14 mouse cellular contexts compared by ENCODE assay signal in the genomic region with DNA sequence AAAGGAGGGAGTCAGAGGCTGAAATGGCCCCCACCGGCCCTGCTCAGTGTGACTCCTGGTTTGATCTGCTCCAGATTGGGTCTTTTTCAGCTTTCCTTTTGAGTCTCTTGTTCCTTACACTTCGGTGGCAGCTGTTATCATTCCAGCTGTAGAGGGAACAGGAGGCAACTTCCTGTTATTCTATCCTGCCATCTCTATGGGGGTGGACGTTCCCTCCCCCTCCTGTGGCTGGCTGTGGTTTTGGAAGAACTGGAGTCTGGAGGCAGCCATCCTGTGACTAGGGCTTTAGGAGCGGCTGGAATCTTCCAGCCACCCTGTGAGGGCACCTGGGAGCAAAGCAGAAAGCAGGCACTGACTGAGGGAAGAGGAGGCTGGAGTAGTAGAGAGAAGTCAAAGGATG. TPM values are rescaled to one million over a fixed set of nuclear protein-coding genes. Genes with fewer than 3 reads are reported as not detected.
A peak's percentile ranks its signal among the peaks of the same experiment; 100 is the strongest.
DNase-seq lines count a peak whose midpoint lies in the region; ATAC-seq lines count a peak whose summit lies in the region.
"Had no signal": no experiment of that assay in that cellular context is flagged by ENCODE, and none has a peak within 500 bp of the region (broad histone marks: within the 10 kb centered on the region; RNA-seq: fewer than 3 reads in every experiment).

No protein-coding gene starts in this region.

- H3K4me3 ChIP-seq in kidney, embryonic 16.5 days (ENCODE audit: low read length) = no peak overlapping the region
- H3K4me3 ChIP-seq: lung, embryonic 15.5 days; neural tube, embryonic 13.5 days; stomach, embryonic 15.5 days had no signal

- no peak overlapping the region for H3K4me2 ChIP-seq in kidney, embryonic 16.5 days (replicated peaks; ENCODE audit: low read depth, low read length)
- H3K4me2 ChIP-seq: lung, embryonic 15.5 days; neural tube, embryonic 13.5 days; stomach, embryonic 15.5 days had no signal

- peaks cover 27% of the 10 kb centered on the region for H3K4me1 ChIP-seq in kidney, embryonic 16.5 days (ENCODE audit: insufficient read depth, low read length)
- H3K4me1 ChIP-seq: stomach, embryonic 15.5 days had no signal

- H3K9me3 ChIP-seq in kidney, embryonic 16.5 days (ENCODE audit: low read length) = no peaks in the 10 kb centered on the region
- H3K9me3 ChIP-seq: lung, embryonic 15.5 days; neural tube, embryonic 13.5 days; stomach, embryonic 15.5 days had no signal

- WGBS in kidney, embryonic 16.5 days = 15% methylated on average over 4 of the region's 4 CpGs

- intact Hi-C loops in heart, postnatal 25 days (cut with DNase I) = loop anchor here (5.0 kb wide), 1 partner anchor 47 kb away; no protein-coding TSS in a partner anchor

- peak overlapping the region; percentile 65; the same call in 1 of the 2 replicates for H3K27ac ChIP-seq in kidney, embryonic 16.5 days (ENCODE audit: low read length)
- H3K27ac ChIP-seq: lung, embryonic 15.5 days; neural tube, embryonic 13.5 days; stomach, embryonic 15.5 days had no signal

- H3K36me3 ChIP-seq in kidney, embryonic 16.5 days (ENCODE audit: insufficient read depth, low read length) = no peaks in the 10 kb centered on the region
- H3K36me3 ChIP-seq: lung, embryonic 15.5 days; neural tube, embryonic 13.5 days; stomach, embryonic 15.5 days had no signal

- DNase-seq in heart, adult 11 months = peak; percentile 95
- DNase-seq in heart, postnatal 25 days (ENCODE audit: low spot score) = no peak
- DNase-seq in 3134 (ENCODE audit: extremely low read depth, insufficient read length, low spot score) = peak; percentile 81
- peak; percentile 48 for DNase-seq in embryo, embryonic 10.5 days (ENCODE audit: low spot score)
- no peak for DNase-seq in cerebellum, adult 9-11 months
- no peak for DNase-seq in spleen, postnatal 4 days (ENCODE audit: low spot score in 2 of 2)
- no peak for DNase-seq in frontal cortex, postnatal 25 days (ENCODE audit: low spot score in 2 of 2)
- DNase-seq: adrenal gland, postnatal 36 days had no signal

- ATAC-seq in kidney, embryonic 16.5 days (ENCODE audit: low FRiP score, low TSS enrichment) = no peak

- peak overlapping the region; percentile 31; the same call in 1 of the 2 replicates for H3K9ac ChIP-seq in kidney, embryonic 16.5 days (replicated peaks; ENCODE audit: low read length)
- H3K9ac ChIP-seq: lung, embryonic 15.5 days; neural tube, embryonic 13.5 days; stomach, embryonic 15.5 days had no signal

- H3K27me3 ChIP-seq in kidney, embryonic 16.5 days (ENCODE audit: insufficient read depth, low read length) = no peaks in the 10 kb centered on the region
- H3K27me3 ChIP-seq: CH12.LX; lung, embryonic 15.5 days; stomach, embryonic 15.5 days had no signal

RNA-seq across cellular contexts. Expression of gene Ppfibp1, which starts 3.4 kb away (rescaled TPM):
- 100 to 1,000 TPM in 1 of 2 experiments, 10 to 100 TPM in 1; 82.4 to 107 TPM for total RNA-seq in heart, postnatal 25 days (2021)
- 66.1 and 71.1 TPM in 2 replicates for polyA plus RNA-seq in kidney, embryonic 16.5 days (2015; fragmentation: Nextera tagmentation; extraction: Ambion mirVana)

RNA-seq across cellular contexts. Expression of gene Smco2, which starts 34.9 kb away (rescaled TPM):
- total RNA-seq in heart, postnatal 25 days (2021) = 1 to 10 TPM; 2.3 TPM
- not detected in 2 replicates for polyA plus RNA-seq in kidney, embryonic 16.5 days (2015; fragmentation: Nextera tagmentation; extraction: Ambion mirVana)
- total RNA-seq: adrenal gland, postnatal 36 days; CH12.LX; layer of hippocampus, postnatal 10 days had no signal
- polyA plus RNA-seq: lung, embryonic 15.5 days; neural tube, embryonic 13.5 days; stomach, embryonic 15.5 days had no signal

Comparison
In these comparisons a context has a peak if more than half of its experiments do, and no peak if none do; other contexts are left out.
1. DNase-seq: peak in heart, adult 11 months (single experiment), 3134 (single experiment) and embryo, embryonic 10.5 days (single experiment); none in heart, postnatal 25 days (single experiment), cerebellum, adult 9-11 months (single experiment), spleen, postnatal 4 days (0 of 2) and frontal cortex, postnatal 25 days (0 of 2).